Mouse (Mus musculus) heart, postnatal 4 days (tissue): Measurements from ENCODE around the gene Plcb4. TPM values are rescaled to one million over a fixed set of nuclear protein-coding genes. Genes with fewer than 3 reads are reported as not detected.

Experiments used
- DNase-seq: peaks from one replicate; pipeline ENCODE4 v3.0.0; 2021
- total RNA-seq, 2 experiments: library from RNA; stranded (reverse); gene quantifications; 2 replicates each; pipeline ENCODE4 v1.2.3; 2021

Plcb4 gene
- 10 to 100 TPM; 68.9 to 75.6 TPM for total RNA-seq

- DNase-seq: peak; percentile 90
Observed at GRCm38 (mm10) chr2:135658486-135659390, at the start of gene Plcb4. Plcb4 (plus strand) TSS chr2:135659011.

- DNase-seq: no peak
Observed at GRCm38 (mm10) chr2:135614651-135615261, 44.1 kb upstream of the Plcb4 start.

- no peak for DNase-seq
Observed at GRCm38 (mm10) chr2:135616090-135616489, 42.7 kb upstream of the Plcb4 start.

GRCm38 (mm10) chr2:135618551-135618950 is 40.3 kb upstream of the Plcb4 start:
- no peak for DNase-seq

GRCm38 (mm10) chr2:135619956-135620355 is 38.9 kb upstream of the Plcb4 start:
- DNase-seq: no peak

GRCm38 (mm10) chr2:135627821-135628220 is 31.0 kb upstream of the Plcb4 start:
- no peak for DNase-seq

- DNase-seq: no peak
Observed at GRCm38 (mm10) chr2:135637227-135637626, 21.6 kb upstream of the Plcb4 start.

- no peak for DNase-seq
Observed at GRCm38 (mm10) chr2:135641002-135641401, 17.8 kb upstream of the Plcb4 start.

- DNase-seq: no peak
Observed at GRCm38 (mm10) chr2:135641636-135642035, 17.2 kb upstream of the Plcb4 start.

- no peak for DNase-seq
Observed at GRCm38 (mm10) chr2:135646226-135646625, 12.6 kb upstream of the Plcb4 start.

GRCm38 (mm10) chr2:135646654-135647053 is 12.2 kb upstream of the Plcb4 start:
- no peak for DNase-seq

GRCm38 (mm10) chr2:135647985-135648384 is 10.8 kb upstream of the Plcb4 start:
- no peak for DNase-seq

GRCm38 (mm10) chr2:135650885-135651284 is 7.9 kb upstream of the Plcb4 start:
- DNase-seq: no peak

- no peak for DNase-seq
Observed at GRCm38 (mm10) chr2:135652040-135652439, 6.8 kb upstream of the Plcb4 start.

- no peak for DNase-seq
Observed at GRCm38 (mm10) chr2:135652451-135652850, 6.4 kb upstream of the Plcb4 start.

GRCm38 (mm10) chr2:135655948-135656347 is 2.9 kb upstream of the Plcb4 start:
- no peak for DNase-seq

GRCm38 (mm10) chr2:135656586-135656985 is 2.2 kb upstream of the Plcb4 start:
- no peak for DNase-seq

- peak; percentile 70 for DNase-seq
Observed at GRCm38 (mm10) chr2:135659391-135660180, 775 bp downstream of the Plcb4 start.

GRCm38 (mm10) chr2:135660816-135661215 is 2.0 kb downstream of the Plcb4 start:
- DNase-seq: no peak

GRCm38 (mm10) chr2:135663785-135664184 is 5.0 kb downstream of the Plcb4 start:
- DNase-seq: no peak

- DNase-seq: no peak
Observed at GRCm38 (mm10) chr2:135667496-135667895, 8.7 kb downstream of the Plcb4 start.

- DNase-seq: no peak
Observed at GRCm38 (mm10) chr2:135672459-135673104, 13.8 kb downstream of the Plcb4 start.
